Mouse (Mus musculus): ENCODE results near the gene Tep1. TPM values are rescaled to one million over a fixed set of nuclear protein-coding genes. Genes with fewer than 3 reads are reported as not detected.
"Not testable (repeated sequence)": the region's sequence is repeated elsewhere in the genome, so short reads cannot be mapped to it uniquely, and the experiment has no call there.

Tep1 gene
- polyA plus RNA-seq, 1 experiment from 2014 or later: 4.5 TPM

DNA sequence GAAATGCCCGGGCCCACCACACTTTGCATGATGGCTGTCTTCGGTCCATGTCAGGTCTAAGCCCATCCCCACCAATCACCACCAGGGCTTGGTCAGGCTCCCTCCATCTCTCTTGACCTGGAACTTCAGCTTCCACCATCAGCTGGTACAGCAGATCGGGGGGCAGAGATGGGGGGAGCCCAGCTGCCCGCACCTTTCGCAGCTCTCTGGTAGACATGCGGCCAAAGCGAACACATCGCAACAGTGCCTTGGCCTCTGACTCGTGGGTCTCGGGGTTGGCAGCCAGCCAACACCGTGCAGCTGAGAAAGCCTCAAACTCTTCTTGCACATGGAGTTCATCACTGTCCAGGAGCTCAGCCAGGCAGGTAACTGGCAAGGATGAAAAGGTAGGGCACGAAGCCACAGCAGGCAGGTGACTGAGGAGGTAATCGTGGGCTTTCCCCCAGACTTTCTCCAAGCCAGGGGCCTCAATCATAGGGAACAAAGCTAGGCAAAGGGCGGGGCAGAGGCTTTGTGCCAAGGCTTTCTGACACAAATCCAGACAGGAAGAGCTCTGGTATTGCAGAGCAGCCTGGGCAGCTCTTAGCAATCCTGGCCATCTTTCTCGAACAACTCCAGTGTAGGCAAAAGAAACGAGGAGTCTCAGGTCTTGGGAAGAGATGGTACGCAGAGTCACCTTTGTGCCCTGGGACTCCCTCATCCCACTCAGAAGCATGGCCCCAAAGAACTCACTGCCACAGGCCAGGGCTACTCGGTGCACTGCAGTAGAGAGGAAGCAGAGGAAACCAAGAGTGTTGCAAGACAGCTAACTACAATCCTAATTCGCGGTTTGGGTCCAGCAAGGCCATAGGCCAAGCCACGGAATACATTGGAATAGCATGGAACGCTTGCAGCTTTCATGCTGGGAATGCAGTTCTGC is 22.4 kb upstream of the Tep1 start:
- H3K27me3 ChIP-seq: peaks cover 24% of the 10 kb centered on the region
- no peaks in the 10 kb centered on the region for H3K9me3 ChIP-seq
- no peak overlapping the region for H3K9ac ChIP-seq
- no peak overlapping the region for H3K4me2 ChIP-seq
- WGBS: 88% methylated on average over 22 of the region's 22 CpGs
- H3K4me1 ChIP-seq: peaks cover 14% of the 10 kb centered on the region
- no peak for ATAC-seq (ENCODE audit: low FRiP score)
- no peaks in the 10 kb centered on the region for H3K36me3 ChIP-seq (replicated peaks)
- no peak overlapping the region for H3K4me3 ChIP-seq (replicated peaks)
- H3K27ac ChIP-seq: no peak overlapping the region

GRCm38 (mm10) chr14:50892091-50892490 is 21.7 kb upstream of the Tep1 start:
- H3K36me3 ChIP-seq (replicated peaks): no peaks in the 10 kb centered on the region
- H3K4me2 ChIP-seq: no peak overlapping the region
- no peak overlapping the region for H3K27ac ChIP-seq
- no peak overlapping the region for H3K9ac ChIP-seq
- H3K4me1 ChIP-seq: peaks cover 12% of the 10 kb centered on the region
- H3K27me3 ChIP-seq: peaks cover 17% of the 10 kb centered on the region
- no peak overlapping the region for H3K4me3 ChIP-seq (replicated peaks)
- no peaks in the 10 kb centered on the region for H3K9me3 ChIP-seq
- no peak for ATAC-seq (ENCODE audit: low FRiP score)
- WGBS: 91% methylated on average over 7 of the region's 7 CpGs

DNA sequence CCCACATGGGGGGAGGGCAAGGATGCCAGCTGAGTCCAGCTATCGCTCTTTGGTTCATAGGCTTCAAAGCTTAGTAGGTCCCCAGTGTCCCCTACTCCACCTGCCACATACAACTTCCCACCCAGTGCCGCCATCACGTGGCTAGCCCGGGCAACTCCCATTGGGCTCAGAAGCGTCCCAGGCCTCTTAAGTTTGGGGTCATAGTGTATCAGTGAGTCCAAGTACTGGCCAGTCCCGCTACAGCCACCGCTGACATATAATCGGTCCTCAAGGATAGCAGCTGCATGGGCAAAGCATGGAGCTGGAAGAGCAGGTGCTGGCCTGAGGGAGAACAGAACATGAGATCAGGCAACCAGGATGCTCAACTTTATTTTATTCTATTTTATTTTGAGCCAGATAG is 21.3 kb upstream of the Tep1 start:
- Histone ChIP-seq H3K4me2 (no peak overlapping the region), H3K27ac (no peak overlapping the region), H3K27me3 (peaks cover 12% of the 10 kb centered on the region; the same call in 1 of the 2 replicates), H3K4me3 (replicated peaks) (no peak overlapping the region), H3K36me3 (replicated peaks) (no peaks in the 10 kb centered on the region), H3K9me3 (no peaks in the 10 kb centered on the region), H3K9ac (no peak overlapping the region), H3K4me1 (peaks cover 8% of the 10 kb centered on the region)
- WGBS: 95% methylated on average over 8 of the region's 8 CpGs
- ATAC-seq (ENCODE audit: low FRiP score): no peak

GRCm38 (mm10) chr14:50876236-50876950 is 6.0 kb upstream of the Tep1 start:
- 87% methylated on average over 6 of the region's 6 CpGs for WGBS
- H3K9ac ChIP-seq: no peak overlapping the region
- H3K27me3 ChIP-seq: no peaks in the 10 kb centered on the region
- no peaks in the 10 kb centered on the region for H3K9me3 ChIP-seq
- H3K4me3 ChIP-seq (replicated peaks): no peak overlapping the region
- ATAC-seq (ENCODE audit: low FRiP score): no peak
- H3K4me2 ChIP-seq: no peak overlapping the region
- H3K27ac ChIP-seq: no peak overlapping the region
- no peaks in the 10 kb centered on the region for H3K36me3 ChIP-seq (replicated peaks)
- no peaks in the 10 kb centered on the region for H3K4me1 ChIP-seq

- no peaks in the 10 kb centered on the region for H3K27me3 ChIP-seq
- H3K4me2 ChIP-seq: no peak overlapping the region
- no peaks in the 10 kb centered on the region for H3K9me3 ChIP-seq
- no peak overlapping the region for H3K9ac ChIP-seq
- no peak overlapping the region for H3K4me3 ChIP-seq (replicated peaks)
- no peak for ATAC-seq (ENCODE audit: low FRiP score)
- H3K36me3 ChIP-seq (replicated peaks): no peaks in the 10 kb centered on the region
- no peak overlapping the region for H3K27ac ChIP-seq
- WGBS: 85% methylated on average over 6 of the region's 6 CpGs
- H3K4me1 ChIP-seq: peaks cover 2% of the 10 kb centered on the region; the same call in 1 of the 2 replicates
These were observed 5.4 kb upstream of the Tep1 start for GRCm38 (mm10) chr14:50875591-50876230.

DNA sequence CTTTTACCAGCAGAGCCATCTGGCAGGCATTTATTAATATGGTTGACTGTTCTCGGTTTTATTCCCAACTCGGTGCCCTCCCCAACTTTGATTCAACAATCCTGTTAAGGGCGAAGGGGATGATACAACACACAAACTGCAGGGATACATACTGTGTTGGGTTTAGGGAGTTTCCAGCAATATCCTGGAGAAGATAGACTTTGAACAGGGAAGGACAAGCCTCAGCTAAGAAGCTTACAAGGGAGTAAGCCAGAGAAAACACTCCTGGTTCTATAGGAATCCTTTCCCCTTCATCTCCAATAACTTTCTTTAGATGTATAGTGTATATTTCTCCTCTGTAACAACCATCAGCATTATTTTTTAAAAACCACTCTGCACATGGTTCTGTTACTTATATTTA is 4.8 kb upstream of the Tep1 start:
- no peak for ATAC-seq (ENCODE audit: low FRiP score)
- no peak overlapping the region for H3K4me2 ChIP-seq
- H3K4me1 ChIP-seq: peaks cover 4% of the 10 kb centered on the region; the same call in 1 of the 2 replicates
- WGBS: 87% methylated on average over 3 of the region's 3 CpGs
- no peaks in the 10 kb centered on the region for H3K27me3 ChIP-seq
- no peaks in the 10 kb centered on the region for H3K36me3 ChIP-seq (replicated peaks)
- no peak overlapping the region for H3K27ac ChIP-seq
- no peaks in the 10 kb centered on the region for H3K9me3 ChIP-seq
- no peak overlapping the region for H3K4me3 ChIP-seq (replicated peaks)
- H3K9ac ChIP-seq: no peak overlapping the region

DNA sequence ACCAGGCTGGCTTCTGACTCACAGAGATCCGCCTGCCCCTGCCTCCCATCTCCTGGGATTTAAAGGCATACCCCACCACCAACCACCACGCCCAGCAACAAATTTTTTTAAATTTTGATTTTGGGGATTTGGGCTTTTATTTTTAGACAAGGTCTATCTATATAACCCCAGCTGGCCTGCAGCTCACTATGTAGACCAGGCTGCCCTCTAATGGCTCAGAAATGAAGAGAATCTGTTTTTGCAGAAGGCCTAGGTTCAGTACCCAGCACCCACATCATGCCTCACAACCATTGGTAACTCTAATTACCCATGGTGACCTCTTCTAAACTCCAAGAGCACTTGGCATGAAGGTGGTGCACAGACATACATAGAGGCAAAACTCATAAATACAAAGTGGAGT is 924 bp upstream of the Tep1 start:
- H3K9ac ChIP-seq: no peak overlapping the region
- 89% methylated on average over 2 of the region's 2 CpGs for WGBS
- H3K27me3 ChIP-seq: no peaks in the 10 kb centered on the region
- no peak overlapping the region for H3K27ac ChIP-seq
- no peak overlapping the region for H3K4me3 ChIP-seq (replicated peaks)
- H3K4me1 ChIP-seq: peaks cover 4% of the 10 kb centered on the region; the same call in 1 of the 2 replicates
- H3K4me2 ChIP-seq: no peak overlapping the region
- ATAC-seq (ENCODE audit: low FRiP score): no peak
- no peaks in the 10 kb centered on the region for H3K36me3 ChIP-seq (replicated peaks)
- no peaks in the 10 kb centered on the region for H3K9me3 ChIP-seq

- H3K4me1 ChIP-seq: peaks cover 4% of the 10 kb centered on the region; the same call in 1 of the 2 replicates
- no peaks in the 10 kb centered on the region for H3K36me3 ChIP-seq (replicated peaks)
- no peaks in the 10 kb centered on the region for H3K9me3 ChIP-seq
- peak overlapping the region; percentile 49 for H3K4me3 ChIP-seq (replicated peaks)
- H3K27me3 ChIP-seq: no peaks in the 10 kb centered on the region
- no peak overlapping the region for H3K9ac ChIP-seq
- peak overlapping the region; percentile 66 for H3K4me2 ChIP-seq
- WGBS: 33% methylated on average over 5 of the region's 5 CpGs
- peak; percentile 42; the same call in 1 of the 2 replicates for ATAC-seq (ENCODE audit: low FRiP score)
- no peak overlapping the region for H3K27ac ChIP-seq
These were observed 414 bp upstream of the Tep1 start for GRCm38 (mm10) chr14:50870805-50871143.

- Histone ChIP-seq H3K27ac (no peak overlapping the region), H3K27me3 (no peaks in the 10 kb centered on the region), H3K36me3 (replicated peaks) (no peaks in the 10 kb centered on the region), H3K4me3 (replicated peaks) (no peak overlapping the region), H3K9me3 (no peaks in the 10 kb centered on the region), H3K4me1 (peaks cover 4% of the 10 kb centered on the region; the same call in 1 of the 2 replicates), H3K9ac (no peak overlapping the region), H3K4me2 (no peak overlapping the region)
- ATAC-seq (ENCODE audit: low FRiP score): no peak
- 89% methylated on average over 5 of the region's 5 CpGs for WGBS
These were observed 1.7 kb downstream of the Tep1 start for GRCm38 (mm10) chr14:50868656-50869055.

- Histone ChIP-seq H3K36me3 (replicated peaks) (no peaks in the 10 kb centered on the region), H3K27ac (no peak overlapping the region), H3K9me3 (no peaks in the 10 kb centered on the region), H3K4me1 (peaks cover 4% of the 10 kb centered on the region; the same call in 1 of the 2 replicates), H3K9ac (no peak overlapping the region), H3K4me3 (replicated peaks) (no peak overlapping the region), H3K4me2 (no peak overlapping the region), H3K27me3 (no peaks in the 10 kb centered on the region)
- ATAC-seq (ENCODE audit: low FRiP score): no peak
- 82% methylated on average over 4 of the region's 4 CpGs for WGBS
These were observed 2.1 kb downstream of the Tep1 start for GRCm38 (mm10) chr14:50868211-50868610.

GRCm38 (mm10) chr14:50866966-50867365 is 3.4 kb downstream of the Tep1 start:
- no peaks in the 10 kb centered on the region for H3K36me3 ChIP-seq (replicated peaks)
- H3K27ac ChIP-seq: no peak overlapping the region
- no peak overlapping the region for H3K4me3 ChIP-seq (replicated peaks)
- H3K27me3 ChIP-seq: no peaks in the 10 kb centered on the region
- peaks cover 4% of the 10 kb centered on the region; the same call in 1 of the 2 replicates for H3K4me1 ChIP-seq
- no peak overlapping the region for H3K9ac ChIP-seq
- ATAC-seq (ENCODE audit: low FRiP score): no peak
- 98% methylated on average over 3 of the region's 3 CpGs for WGBS
- H3K4me2 ChIP-seq: no peak overlapping the region
- no peaks in the 10 kb centered on the region for H3K9me3 ChIP-seq

GRCm38 (mm10) chr14:50865005-50865404 is 5.4 kb downstream of the Tep1 start:
- not testable (repeated sequence) for H3K27ac ChIP-seq; ATAC-seq (ENCODE audit: low FRiP score); H3K4me2 ChIP-seq; H3K36me3 ChIP-seq (replicated peaks); H3K4me1 ChIP-seq; H3K27me3 ChIP-seq; H3K9ac ChIP-seq; H3K4me3 ChIP-seq (replicated peaks); H3K9me3 ChIP-seq

Measured in forebrain, embryonic 12.5 days (tissue).